Mouse (Mus musculus) kidney, postnatal 14 days (tissue): ENCODE data around the gene Zfp566.

Experiments used
- DNase-seq: peaks from one replicate; pipeline ENCODE4 v3.0.0; 2022; ENCODE audit warnings: mixed read lengths

Zfp566 gene

GRCm38 (mm10) chr7:30053591-30053990, 36.7 kb downstream of the Zfp566 start:
- DNase-seq = no peak

- DNase-seq = peak; percentile 91
Observed at GRCm38 (mm10) chr7:30050882-30051548, 39.3 kb downstream of the Zfp566 start, which contains the start of gene Zfp14. Zfp14 (minus strand) TSS chr7:30051380.

GRCm38 (mm10) chr7:30048126-30048525, 42.2 kb downstream of the Zfp566 start:
- no peak for DNase-seq

- DNase-seq = no peak
Observed at GRCm38 (mm10) chr7:30044354-30044753, 46.0 kb downstream of the Zfp566 start.

GRCm38 (mm10) chr7:30034331-30034730, 56.0 kb downstream of the Zfp566 start:
- DNase-seq = no peak

- no peak for DNase-seq
Observed at GRCm38 (mm10) chr7:30031379-30031778, 58.9 kb downstream of the Zfp566 start.

GRCm38 (mm10) chr7:30030677-30031076, 59.6 kb downstream of the Zfp566 start:
- DNase-seq = no peak

- DNase-seq = no peak
Observed at GRCm38 (mm10) chr7:30028572-30028971, 61.8 kb downstream of the Zfp566 start.
